18 mouse cellular contexts compared by ENCODE assay signal in genomic region chr6:102282889-102283288, GRCm38 (mm10).
"Had no signal": no experiment of that assay in that cellular context is flagged by ENCODE, and none has a peak within 500 bp of the region (broad histone marks: within the 10 kb centered on the region; RNA-seq: fewer than 3 reads in every experiment).

No protein-coding gene starts in this region.

- H3K9me3 ChIP-seq: liver, embryonic 15.5 days; lung, embryonic 15.5 days; megakaryocyte, embryonic 14.5 days; midbrain, embryonic 13.5 days; midbrain, embryonic 15.5 days; neural tube, embryonic 12.5 days; stomach, embryonic 15.5 days had no signal

- H3K4me1 ChIP-seq: liver, embryonic 15.5 days; lung, embryonic 15.5 days; megakaryocyte, embryonic 14.5 days; midbrain, embryonic 15.5 days; neural tube, embryonic 12.5 days; stomach, embryonic 15.5 days had no signal

- H3K36me3 ChIP-seq: liver, embryonic 15.5 days; lung, embryonic 15.5 days; midbrain, embryonic 13.5 days; midbrain, embryonic 15.5 days; neural tube, embryonic 12.5 days; stomach, embryonic 15.5 days had no signal

- ATAC-seq: liver, postnatal 0 days; lung, postnatal 0 days; midbrain, embryonic 13.5 days; midbrain, embryonic 15.5 days had no signal

- H3K4me3 ChIP-seq: liver, embryonic 15.5 days; lung, embryonic 15.5 days; megakaryocyte, embryonic 14.5 days; midbrain, embryonic 13.5 days; midbrain, embryonic 15.5 days; neural tube, embryonic 12.5 days; stomach, embryonic 15.5 days had no signal

- DNase-seq: liver, postnatal 0 days; lung, adult 2 months; lung, postnatal 14 days; lung, postnatal 36 days; right cerebral cortex, postnatal 14 days; thymus, adult 2 months; thymus, postnatal 25 days; thymus, postnatal 4 days had no signal

- H3K9ac ChIP-seq: liver, embryonic 15.5 days; liver, postnatal 0 days; lung, embryonic 15.5 days; midbrain, embryonic 13.5 days; midbrain, embryonic 15.5 days; neural tube, embryonic 12.5 days; stomach, embryonic 15.5 days had no signal

- H3K27ac ChIP-seq: liver, embryonic 15.5 days; lung, embryonic 15.5 days; macrophage; midbrain, embryonic 13.5 days; midbrain, embryonic 15.5 days; neural tube, embryonic 12.5 days; stomach, embryonic 15.5 days; stomach, postnatal 0 days had no signal

- H3K4me2 ChIP-seq: liver, embryonic 15.5 days; lung, embryonic 15.5 days; midbrain, embryonic 13.5 days; midbrain, embryonic 15.5 days; neural tube, embryonic 12.5 days; stomach, embryonic 15.5 days had no signal

- H3K27me3 ChIP-seq: liver, embryonic 15.5 days; lung, embryonic 15.5 days; megakaryocyte, embryonic 14.5 days; midbrain, embryonic 13.5 days; midbrain, embryonic 15.5 days; neural tube, embryonic 12.5 days; stomach, embryonic 15.5 days had no signal
